Mouse (Mus musculus) lung, postnatal 25 days (tissue): ENCODE results near the gene 2610001J05Rik.
A peak's percentile ranks its signal among the peaks of the same experiment; 100 is the strongest.
"Not testable (repeated sequence)": the region's sequence is repeated elsewhere in the genome, so short reads cannot be mapped to it uniquely, and the experiment has no call there.

Experiments used
- DNase-seq: peaks from one replicate; pipeline ENCODE4 v3.0.0; 2022; ENCODE audit warnings: low spot score

Gene 2610001J05Rik

GRCm38 (mm10) chr6:13870919-13871624 lies at the start of gene 2610001J05Rik:
TSS of gene 2610001J05Rik (minus strand) at chr6:13871518.
- DNase-seq = peak; percentile 94

DNA sequence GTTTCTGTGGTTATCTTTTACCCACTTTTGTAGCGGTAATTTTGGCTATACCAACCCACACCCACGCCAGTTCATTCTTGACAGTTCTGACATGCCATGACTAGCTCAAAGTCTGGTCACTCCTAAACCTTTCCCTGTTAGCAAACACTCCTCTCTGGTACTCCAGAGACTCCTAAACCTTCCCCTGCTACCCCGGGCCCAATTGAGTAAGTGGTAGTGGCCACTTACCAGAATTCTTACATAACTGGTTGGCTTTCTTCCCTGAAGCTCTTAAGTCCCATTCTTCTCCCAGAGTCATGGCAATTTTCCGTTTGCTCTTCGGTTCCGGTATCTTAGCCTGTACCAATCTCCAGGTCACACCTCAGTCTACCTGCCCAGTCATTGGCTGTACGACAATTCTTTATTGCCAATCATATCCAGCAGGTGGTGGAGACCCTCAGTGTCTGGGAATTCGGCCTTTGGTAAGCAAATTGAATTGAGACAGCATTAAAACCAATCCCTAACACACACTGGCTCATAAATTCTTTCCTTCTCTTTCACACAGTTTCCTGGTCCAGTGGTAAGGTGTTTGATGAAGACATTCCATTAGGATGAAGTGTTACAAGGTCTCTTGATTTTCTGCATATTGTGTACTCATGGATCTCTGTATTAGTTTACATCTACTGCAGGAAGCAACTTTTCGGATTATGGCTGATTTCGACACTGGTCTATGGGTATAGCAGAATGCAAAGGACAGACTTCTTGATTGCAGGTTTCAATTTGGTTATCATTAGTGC lies 38.6 kb upstream of the 2610001J05Rik start:
- peak; percentile 78 for DNase-seq

DNA sequence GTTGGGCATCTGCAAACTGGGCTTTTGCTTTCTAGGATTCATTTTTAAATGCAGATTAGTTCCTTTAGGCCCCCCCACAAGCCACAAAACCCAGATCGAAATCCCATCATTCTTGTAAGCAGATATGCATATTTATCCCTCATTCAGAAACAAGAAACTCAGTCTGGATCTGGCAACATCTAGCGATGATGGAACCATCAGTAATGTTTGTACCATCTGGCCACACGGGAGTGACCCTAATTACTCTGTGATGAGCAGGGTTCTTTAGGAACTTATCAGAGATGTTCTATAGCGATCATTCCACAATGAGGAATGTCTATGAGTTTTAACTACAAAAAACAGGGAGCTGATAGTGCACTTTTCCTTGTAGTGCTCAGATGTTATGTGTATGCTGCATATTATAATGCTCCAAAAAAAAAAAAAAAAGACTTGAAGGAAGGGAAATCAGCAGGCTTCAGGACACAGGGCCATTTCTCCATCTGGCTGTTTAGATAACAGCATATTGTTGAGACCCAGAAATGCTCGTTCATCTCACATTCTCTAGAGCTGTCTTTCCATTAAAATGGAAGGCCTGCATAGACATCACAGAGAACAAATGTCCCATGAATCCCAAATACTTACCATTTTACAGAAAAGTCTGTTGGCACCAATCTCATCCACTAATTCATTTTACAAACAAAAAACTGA lies 31.8 kb upstream of the 2610001J05Rik start:
- DNase-seq = no peak

DNA sequence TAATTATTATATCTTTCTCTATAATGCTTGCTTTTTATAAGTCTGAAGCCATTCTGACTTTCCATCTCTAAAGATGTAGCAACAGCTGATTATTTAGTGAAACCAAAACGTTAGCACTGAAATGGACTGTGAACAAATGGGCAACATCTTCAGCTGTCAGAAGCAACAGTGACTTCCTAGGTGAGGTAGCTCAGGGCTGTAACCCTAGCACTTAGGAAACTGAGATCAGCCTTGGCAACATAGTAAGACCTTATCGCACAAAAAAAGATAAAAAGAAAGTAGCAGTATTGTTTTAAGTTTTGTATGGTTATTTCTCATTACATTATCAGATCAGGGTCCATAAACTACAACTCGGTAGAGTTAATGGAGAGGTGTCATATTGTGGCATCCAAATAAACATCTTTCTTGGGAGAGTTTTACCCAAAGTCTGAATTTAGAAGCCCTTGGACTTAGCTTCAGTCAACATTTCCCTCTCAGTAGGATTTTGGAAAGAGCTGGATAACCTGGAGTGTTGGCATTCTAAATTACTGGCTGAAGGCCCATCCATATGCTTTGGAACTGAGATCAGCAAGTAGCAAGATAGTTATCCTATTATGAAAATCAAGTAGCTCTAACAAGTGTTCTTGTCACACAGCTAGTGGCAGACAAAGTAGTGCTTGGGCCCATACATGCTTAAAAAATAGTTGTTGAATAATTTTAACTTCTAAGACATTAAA lies 13.7 kb upstream of the 2610001J05Rik start:
- no peak for DNase-seq

GRCm38 (mm10) chr6:13882919-13883318 lies 11.6 kb upstream of the 2610001J05Rik start:
- DNase-seq = no peak

DNA sequence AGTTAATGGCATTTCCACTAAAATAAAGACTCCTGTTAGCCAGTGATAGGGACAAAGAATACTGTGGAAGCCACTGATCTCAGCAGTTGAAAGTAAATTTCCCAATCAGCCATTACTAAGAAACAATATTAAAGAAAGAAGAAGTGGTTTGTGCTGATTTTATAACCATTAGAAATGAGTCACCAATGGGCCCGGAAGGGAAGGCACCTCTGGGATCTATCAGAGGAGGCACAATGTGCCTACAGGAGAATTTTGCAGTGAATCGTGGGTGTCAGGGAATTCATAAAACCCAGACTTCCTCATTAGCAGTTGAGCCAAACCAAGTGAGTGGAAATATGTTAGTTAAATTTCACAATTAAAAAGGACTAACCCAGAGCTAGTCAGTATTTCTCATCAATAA lies 2.6 kb upstream of the 2610001J05Rik start:
- peak; percentile 11 for DNase-seq

- DNase-seq = no peak
Measured at GRCm38 (mm10) chr6:13872076-13872475, 758 bp upstream of the 2610001J05Rik start.

DNA sequence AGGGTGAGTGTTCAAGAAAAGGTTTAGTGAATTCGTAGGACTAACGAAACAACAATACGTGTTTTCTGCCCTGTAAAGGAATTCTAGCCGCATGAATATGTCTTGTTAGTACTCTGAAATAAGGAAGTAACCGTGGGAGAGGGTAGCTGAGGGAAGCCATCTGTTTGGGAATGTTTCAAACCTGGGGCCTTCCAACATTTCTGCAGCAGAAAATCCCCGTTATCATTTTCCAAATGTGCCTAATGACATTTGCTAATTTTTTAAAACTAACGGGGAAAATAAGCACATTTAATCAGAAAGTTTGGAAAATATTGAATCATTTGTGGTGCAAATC lies 274 bp upstream of the 2610001J05Rik start:
- no peak for DNase-seq

DNA sequence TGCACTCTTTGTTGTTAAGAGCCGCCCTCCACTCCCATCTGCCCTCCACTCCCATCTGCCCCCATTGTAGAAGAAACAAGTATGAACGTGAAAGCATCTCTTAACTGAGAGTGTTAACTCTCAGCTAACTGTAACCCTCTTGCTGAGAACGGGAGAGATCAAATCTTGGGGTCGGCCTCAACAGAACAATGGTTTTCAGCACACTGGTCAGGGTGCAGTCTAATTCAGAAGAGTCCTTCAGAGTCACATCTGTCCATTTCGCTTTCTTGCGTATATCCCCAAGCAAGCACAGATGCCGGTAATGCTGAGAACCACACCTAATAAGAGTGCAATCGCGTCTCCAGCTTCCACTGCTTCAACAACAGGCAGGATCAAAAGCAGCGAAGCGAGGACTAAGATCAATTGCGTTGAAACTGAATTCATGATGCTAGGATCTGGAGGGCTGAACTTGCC lies 1.0 kb downstream of the 2610001J05Rik start:
- no peak for DNase-seq

- no peak for DNase-seq
Measured at GRCm38 (mm10) chr6:13860596-13860995, 10.7 kb downstream of the 2610001J05Rik start.

DNA sequence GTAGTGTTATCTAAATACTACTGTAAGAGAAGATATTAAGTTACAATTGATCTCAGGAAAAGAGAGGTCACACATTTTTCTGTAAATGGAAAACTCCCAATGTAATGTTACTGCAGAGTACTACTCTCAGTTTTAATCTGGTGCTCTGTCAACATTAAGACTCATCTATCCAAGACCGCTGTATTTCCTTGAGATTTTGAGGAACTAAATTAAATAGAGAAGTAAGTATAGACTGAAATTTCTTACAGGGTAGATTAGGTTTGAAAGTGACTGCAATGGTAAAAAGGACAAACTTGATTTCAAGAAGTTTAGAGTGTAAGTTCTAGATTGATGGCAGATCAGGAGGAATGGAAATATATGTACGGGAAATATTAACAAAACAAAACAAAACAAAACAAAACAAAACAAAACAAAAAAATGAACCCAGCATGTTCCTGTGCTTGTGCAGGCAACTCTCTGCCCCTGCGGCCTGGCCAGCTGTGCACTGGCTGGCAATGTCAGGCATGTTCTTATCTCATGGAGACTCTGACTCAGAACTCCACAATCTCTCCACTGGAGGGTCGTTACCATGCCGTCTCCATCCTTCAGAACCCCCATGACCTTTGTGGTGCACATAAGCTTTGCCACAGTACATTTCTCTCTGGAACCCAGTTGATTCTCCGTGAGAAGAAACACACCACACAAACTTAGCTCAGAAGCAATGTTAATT lies 11.3 kb downstream of the 2610001J05Rik start:
- DNase-seq = no peak

DNA sequence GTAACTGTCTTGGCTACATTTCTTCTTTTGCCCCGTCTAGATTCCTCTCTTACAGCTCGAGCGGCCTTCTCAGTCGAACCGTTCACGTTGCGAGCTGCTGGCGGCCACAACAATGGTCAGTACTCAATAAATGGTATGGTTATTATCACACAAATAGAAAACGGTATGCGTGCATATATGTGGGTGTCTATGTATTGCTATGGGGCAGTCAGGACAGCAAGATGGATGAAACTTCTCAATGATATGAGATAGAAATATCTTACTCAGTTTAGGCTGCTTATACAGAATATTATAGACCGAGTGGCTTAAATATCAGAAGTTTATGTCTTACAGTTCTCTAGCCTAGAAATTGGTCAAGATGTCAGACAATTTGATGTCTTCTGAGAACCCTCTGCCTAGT lies 17.1 kb downstream of the 2610001J05Rik start:
- DNase-seq = no peak

DNA sequence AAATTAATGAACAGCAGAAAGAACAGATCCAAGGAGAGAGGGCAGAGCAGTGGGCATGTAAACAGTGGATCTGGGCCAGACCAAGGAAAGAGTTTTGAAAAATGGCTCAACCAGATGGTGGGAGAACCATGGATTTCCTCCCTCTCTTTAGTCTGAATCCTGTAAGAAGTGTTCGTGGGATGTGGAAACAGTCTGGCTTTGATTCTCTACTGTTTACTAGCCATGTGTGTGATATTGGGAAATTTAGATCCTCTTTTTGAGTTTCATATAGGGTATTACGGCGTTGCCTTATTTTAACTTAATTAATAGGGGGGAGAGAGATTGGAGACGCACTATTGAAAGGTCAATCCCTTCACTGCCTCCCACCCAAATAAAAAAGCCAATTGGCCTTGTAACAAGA lies 18.1 kb downstream of the 2610001J05Rik start:
- DNase-seq = no peak

DNA sequence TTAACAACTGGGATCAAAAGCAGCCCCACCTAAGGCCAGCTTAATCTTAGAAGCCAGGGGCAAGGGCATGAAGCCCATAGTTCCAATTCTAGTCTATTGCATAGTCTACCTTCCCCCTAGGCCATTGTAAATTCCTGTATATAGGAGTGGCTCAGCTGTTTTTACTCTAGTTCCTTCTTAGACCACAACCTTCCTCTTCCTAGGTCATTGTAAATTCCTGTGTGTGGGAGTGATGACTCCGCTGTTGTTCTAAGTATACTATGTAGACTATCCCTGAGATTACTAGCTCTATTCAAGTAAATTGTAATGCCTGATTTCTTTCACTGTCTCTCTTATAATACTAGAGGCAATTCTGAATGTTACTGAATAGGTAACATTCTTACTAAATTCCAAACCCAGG lies 25.3 kb downstream of the 2610001J05Rik start:
- DNase-seq = not testable (repeated sequence)

GRCm38 (mm10) chr6:13839345-13840054 lies 31.8 kb downstream of the 2610001J05Rik start, which contains the start of gene Gpr85:
TSS of gene Gpr85 (minus strand) at chr6:13839942.
- no peak for DNase-seq

- DNase-seq = peak; percentile 4
Measured at GRCm38 (mm10) chr6:13838677-13839344, 32.5 kb downstream of the 2610001J05Rik start.

DNA sequence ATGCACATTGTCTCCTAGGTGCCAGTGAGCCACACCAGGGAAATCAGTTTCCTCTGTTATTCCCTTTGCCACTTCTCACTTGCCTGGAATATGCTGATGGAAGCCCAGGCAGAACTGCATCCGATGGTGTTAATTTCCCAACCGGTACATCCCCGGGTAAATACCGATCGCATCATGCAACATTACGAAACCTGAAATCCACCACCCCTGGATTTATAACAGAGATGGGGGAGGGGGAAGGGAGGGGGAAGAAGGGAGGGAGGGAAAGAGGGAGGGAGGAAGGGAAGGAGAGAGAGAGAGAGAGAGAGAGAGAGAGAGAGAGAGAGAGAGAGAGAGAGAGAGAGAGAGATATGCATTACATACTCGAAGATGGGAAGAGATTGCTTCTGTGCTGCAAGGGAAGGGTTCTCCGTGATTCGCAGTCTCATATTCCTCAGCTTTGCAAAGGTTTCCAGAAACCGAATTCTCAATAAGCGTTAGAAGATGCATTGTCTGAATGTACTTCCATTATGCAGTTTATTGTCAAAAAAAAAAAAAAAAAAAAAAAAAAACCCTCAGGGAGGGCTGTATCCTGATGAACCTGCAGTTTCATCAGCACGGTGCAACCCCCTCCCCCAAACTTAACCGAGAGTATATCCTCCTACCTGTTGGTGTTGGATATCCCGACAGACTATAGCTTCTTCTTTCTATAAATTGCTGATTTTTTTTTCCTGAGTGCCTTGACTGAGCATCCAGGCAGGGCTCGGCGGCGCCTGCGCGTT lies 33.2 kb downstream of the 2610001J05Rik start:
- DNase-seq = no peak

GRCm38 (mm10) chr6:13836967-13837570 lies 34.2 kb downstream of the 2610001J05Rik start:
- DNase-seq = no peak
